In the genomic region with DNA sequence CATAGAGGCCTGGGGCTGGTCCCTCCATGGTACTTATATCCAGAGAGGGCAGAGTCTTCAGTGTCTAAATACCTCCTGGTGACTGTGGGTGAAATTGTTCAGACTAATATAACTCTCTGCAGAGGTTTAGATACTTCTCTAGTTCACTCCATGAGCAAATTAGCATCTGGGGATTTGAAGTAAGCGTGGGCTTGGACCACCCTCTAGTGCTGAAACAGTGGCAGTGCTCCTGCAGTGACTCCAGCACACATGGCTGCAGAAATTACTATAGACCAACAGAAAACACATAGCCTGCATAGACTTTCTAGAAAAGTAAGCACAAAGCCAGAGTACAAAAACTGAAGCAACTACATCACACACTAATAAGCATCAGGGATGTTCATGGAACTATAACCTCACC, we compare ENCODE assay signal across 9 mouse cellular contexts. TPM values are rescaled to one million over a fixed set of nuclear protein-coding genes. Genes with fewer than 3 reads are reported as not detected.
DNase-seq lines count a peak whose midpoint lies in the region; ATAC-seq and TF ChIP-seq lines count a peak whose summit lies in the region.
"Had no signal": no experiment of that assay in that cellular context is flagged by ENCODE, and none has a peak within 500 bp of the region (broad histone marks: within the 10 kb centered on the region; RNA-seq: fewer than 3 reads in every experiment).

No protein-coding gene starts in this region.

- no peak for TF ChIP-seq POLR2A in testis, adult 2 months (IDR thresholded peaks at IDR 0.05; ENCODE audit: control insufficient read depth, low read depth, low read length)
- no peak for TF ChIP-seq POLR2A in kidney, adult 2 months (IDR thresholded peaks at IDR 0.05; ENCODE audit: low read depth, low read length)
- TF ChIP-seq POLR2A in thymus, adult 2 months (IDR thresholded peaks at IDR 0.05; ENCODE audit: control insufficient read depth, extremely low read depth, insufficient read depth, low read length, poor library complexity): no peak

- intact Hi-C loops in left cerebral cortex, postnatal 4 days (cut with DNase I): loop anchor here (1.0 kb wide), 1 partner anchor 229 kb away; no protein-coding TSS in a partner anchor

- H3K4me3 ChIP-seq in testis, adult 2 months (ENCODE audit: control insufficient read depth, low read depth, low read length): no peak overlapping the region
- no peak overlapping the region for H3K4me3 ChIP-seq in kidney, adult 2 months (ENCODE audit: insufficient read depth, low read depth, low read length)
- H3K4me3 ChIP-seq in midbrain, postnatal 0 days (ENCODE audit: low read depth, low read length): no peak overlapping the region
- no peak overlapping the region for H3K4me3 ChIP-seq in thymus, adult 2 months (ENCODE audit: control insufficient read depth, insufficient read depth, low read length)
- H3K4me3 ChIP-seq: embryonic facial prominence, embryonic 12.5 days had no signal

- no peak for DNase-seq in testis, postnatal 14 days (ENCODE audit: low spot score)
- DNase-seq in cerebellum, adult 8-10 months: peak; percentile 34
- peak; percentile 48 to 87 for DNase-seq in frontal cortex, adult 2 months (ENCODE audit: extremely low spot score in 1 of 2, low spot score in 1 of 2)
- DNase-seq in kidney, adult 2 months: peak; percentile 52
- DNase-seq in left cerebral cortex, postnatal 4 days: peak; percentile 37
- DNase-seq in midbrain, postnatal 0 days (ENCODE audit: low spot score): peak; percentile 85
- peak; percentile 43 for DNase-seq in thymus, adult 2 months

- H3K27me3 ChIP-seq in testis, adult 2 months (ENCODE audit: control insufficient read depth, insufficient read depth, low read length): no peaks in the 10 kb centered on the region
- H3K27me3 ChIP-seq in kidney, adult 2 months (replicated peaks; ENCODE audit: control insufficient read depth, insufficient read depth, low read length): no peaks in the 10 kb centered on the region
- H3K27me3 ChIP-seq in midbrain, postnatal 0 days (ENCODE audit: insufficient read depth, low read length): no peaks in the 10 kb centered on the region
- H3K27me3 ChIP-seq in thymus, adult 2 months (ENCODE audit: control insufficient read depth, insufficient read depth, low read length): no peaks in the 10 kb centered on the region
- H3K27me3 ChIP-seq: embryonic facial prominence, embryonic 12.5 days had no signal

- H3K4me1 ChIP-seq in testis, adult 2 months (ENCODE audit: control insufficient read depth, insufficient read depth, low read length): no peaks in the 10 kb centered on the region
- H3K4me1 ChIP-seq in kidney, adult 2 months (ENCODE audit: control insufficient read depth, insufficient read depth, low read length): no peaks in the 10 kb centered on the region
- H3K4me1 ChIP-seq in midbrain, postnatal 0 days (ENCODE audit: insufficient read depth, low read length): no peaks in the 10 kb centered on the region
- no peaks in the 10 kb centered on the region for H3K4me1 ChIP-seq in thymus, adult 2 months (replicated peaks; ENCODE audit: control insufficient read depth, insufficient read depth, low read length)
- H3K4me1 ChIP-seq: embryonic facial prominence, embryonic 12.5 days had no signal

- WGBS in kidney, adult 2 months: 44% methylated on average over 1 of the region's 1 CpGs
- 6% methylated on average over 1 of the region's 1 CpGs for WGBS in midbrain, postnatal 0 days
- whole genome bisulfite sequencing in thymus, adult 2 months: 65% methylated on average over 1 of the region's 1 CpGs

- H3K9ac ChIP-seq in midbrain, postnatal 0 days (replicated peaks; ENCODE audit: low read length, poor library complexity, severe bottlenecking): no peak overlapping the region
- H3K9ac ChIP-seq: embryonic facial prominence, embryonic 12.5 days had no signal

- H3K27ac ChIP-seq in testis, adult 2 months (ENCODE audit: control insufficient read depth, insufficient read depth, low read depth, low read length): no peak overlapping the region
- no peak overlapping the region for H3K27ac ChIP-seq in kidney, adult 2 months (ENCODE audit: insufficient read depth, low read depth, low read length)
- H3K27ac ChIP-seq in midbrain, postnatal 0 days (ENCODE audit: low read depth, low read length): no peak overlapping the region
- H3K27ac ChIP-seq in thymus, adult 2 months (ENCODE audit: control insufficient read depth, insufficient read depth, low read length): no peak overlapping the region
- H3K27ac ChIP-seq: embryonic facial prominence, embryonic 12.5 days had no signal

- peak; percentile 69; the same call in 1 of the 2 replicates for TF ChIP-seq CTCF in testis, adult 2 months (IDR thresholded peaks at IDR 0.05; ENCODE audit: control insufficient read depth, insufficient read depth, insufficient replicate concordance, low read depth, low read length)
- TF ChIP-seq CTCF in kidney, adult 2 months (conservative IDR thresholded peaks at IDR 0.05; ENCODE audit: insufficient read depth, insufficient read length, low read depth, low read length): peak; percentile 90
- TF ChIP-seq CTCF in midbrain, postnatal 0 days (IDR thresholded peaks at IDR 0.05): peak; percentile 95
- no peak for TF ChIP-seq CTCF in thymus, adult 2 months (IDR thresholded peaks at IDR 0.05; ENCODE audit: borderline replicate concordance, control insufficient read depth, extremely low read depth, insufficient read depth, low read length, poor library complexity)

- no peaks in the 10 kb centered on the region for H3K36me3 ChIP-seq in testis, adult 2 months (ENCODE audit: control insufficient read depth, insufficient read depth, low read length)
- H3K36me3 ChIP-seq in kidney, adult 2 months (ENCODE audit: control insufficient read depth, insufficient read depth, low read length): no peaks in the 10 kb centered on the region
- no peaks in the 10 kb centered on the region for H3K36me3 ChIP-seq in midbrain, postnatal 0 days (ENCODE audit: insufficient read depth, low read length)
- no peaks in the 10 kb centered on the region for H3K36me3 ChIP-seq in thymus, adult 2 months (ENCODE audit: control insufficient read depth, insufficient read depth, low read length)
- H3K36me3 ChIP-seq: embryonic facial prominence, embryonic 12.5 days had no signal

- H3K4me2 ChIP-seq in midbrain, postnatal 0 days (ENCODE audit: low read depth, low read length, poor library complexity, severe bottlenecking): no peak overlapping the region
- H3K4me2 ChIP-seq: embryonic facial prominence, embryonic 12.5 days had no signal

- peak; percentile 83 for ATAC-seq in midbrain, postnatal 0 days (ENCODE audit: low FRiP score)

- no peaks in the 10 kb centered on the region for H3K9me3 ChIP-seq in midbrain, postnatal 0 days (ENCODE audit: low read length)
- H3K9me3 ChIP-seq: embryonic facial prominence, embryonic 12.5 days had no signal

RNA-seq across cellular contexts. Expression of gene Gdpd4, which starts 57.7 kb away (rescaled TPM):
- polyA plus RNA-seq in testis, adult 2 months (2012; rRNA removed): 13.7 and 15.4 TPM in 2 replicates
- polyA plus RNA-seq in frontal cortex, adult 2 months (2012; rRNA removed): 3.3 and 4.3 TPM in 2 replicates
- not detected in 2 replicates for polyA plus RNA-seq in kidney, adult 2 months (2012; rRNA removed)
- total RNA-seq in left cerebral cortex, postnatal 4 days (2021): not detected
- 0.71 TPM in 1 of 2 replicates, not detected in the other for total RNA-seq in midbrain, postnatal 0 days (2014; rRNA removed)
- not detected in 2 replicates for polyA plus RNA-seq in midbrain, postnatal 0 days (2015; fragmentation: Nextera tagmentation; extraction: Ambion mirVana)
- not detected in 2 replicates for polyA plus RNA-seq in thymus, adult 2 months (2012; rRNA removed)
- polyA plus RNA-seq: embryonic facial prominence, embryonic 12.5 days had no signal
